Mouse (Mus musculus): ENCODE measurements around the gene Actr8.

Gene Actr8

DNA sequence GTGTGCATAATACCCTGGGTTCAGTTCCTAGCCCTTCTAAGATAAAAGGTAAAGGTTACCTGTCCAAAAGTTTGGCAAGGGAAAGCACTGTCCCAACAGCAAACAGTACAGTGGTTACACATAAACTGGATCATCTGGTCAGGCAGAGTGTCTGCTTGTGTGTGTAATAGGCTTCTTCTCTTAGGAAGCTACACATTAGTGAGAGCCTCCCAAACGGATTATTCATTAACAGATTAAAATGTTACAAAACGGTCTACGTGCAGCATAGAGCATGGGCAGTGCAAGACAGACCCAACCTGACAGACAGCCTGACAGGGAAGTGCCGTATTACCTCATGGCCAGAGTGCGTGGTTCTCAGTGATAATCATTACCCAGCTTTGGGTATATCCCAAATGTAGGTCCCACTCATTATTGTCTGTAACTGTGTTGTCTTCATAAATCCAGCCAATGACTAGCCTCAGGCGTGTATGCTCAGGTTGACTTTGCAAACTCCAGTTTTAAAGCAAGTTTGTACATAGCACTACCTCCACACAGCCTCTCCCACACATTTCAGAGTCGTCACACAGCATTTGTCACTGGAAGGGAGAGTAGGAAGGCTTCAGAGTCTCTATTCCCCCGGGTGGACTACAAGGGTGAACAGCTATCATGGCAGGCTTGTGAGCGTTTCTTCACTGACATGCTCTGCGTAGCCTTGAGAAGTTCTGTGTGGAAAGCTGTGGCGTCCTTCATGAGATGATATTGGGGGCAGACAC, 18.0 kb downstream of the Actr8 start:
- DNase-seq, result no peak

DNA sequence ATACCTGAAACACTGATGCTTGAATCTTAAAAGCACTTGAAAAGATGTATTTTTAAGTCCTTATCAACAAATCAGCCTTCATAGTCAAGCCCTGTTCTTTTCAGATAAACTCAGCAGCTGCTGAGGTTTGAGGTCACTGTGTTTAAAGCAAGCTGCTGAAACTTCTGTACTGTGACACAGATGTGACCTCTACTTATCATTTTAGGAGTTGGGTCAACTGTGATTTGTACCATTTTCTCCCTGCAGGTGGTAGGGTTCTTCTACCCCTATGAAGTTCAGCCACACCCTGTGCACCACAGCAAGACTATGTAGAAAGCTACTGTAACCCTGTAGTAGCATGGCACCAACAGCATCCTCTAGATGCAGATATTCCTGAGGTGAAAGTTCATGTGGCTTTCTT, 19.2 kb downstream of the Actr8 start:
- DNase-seq, result no peak

DNA sequence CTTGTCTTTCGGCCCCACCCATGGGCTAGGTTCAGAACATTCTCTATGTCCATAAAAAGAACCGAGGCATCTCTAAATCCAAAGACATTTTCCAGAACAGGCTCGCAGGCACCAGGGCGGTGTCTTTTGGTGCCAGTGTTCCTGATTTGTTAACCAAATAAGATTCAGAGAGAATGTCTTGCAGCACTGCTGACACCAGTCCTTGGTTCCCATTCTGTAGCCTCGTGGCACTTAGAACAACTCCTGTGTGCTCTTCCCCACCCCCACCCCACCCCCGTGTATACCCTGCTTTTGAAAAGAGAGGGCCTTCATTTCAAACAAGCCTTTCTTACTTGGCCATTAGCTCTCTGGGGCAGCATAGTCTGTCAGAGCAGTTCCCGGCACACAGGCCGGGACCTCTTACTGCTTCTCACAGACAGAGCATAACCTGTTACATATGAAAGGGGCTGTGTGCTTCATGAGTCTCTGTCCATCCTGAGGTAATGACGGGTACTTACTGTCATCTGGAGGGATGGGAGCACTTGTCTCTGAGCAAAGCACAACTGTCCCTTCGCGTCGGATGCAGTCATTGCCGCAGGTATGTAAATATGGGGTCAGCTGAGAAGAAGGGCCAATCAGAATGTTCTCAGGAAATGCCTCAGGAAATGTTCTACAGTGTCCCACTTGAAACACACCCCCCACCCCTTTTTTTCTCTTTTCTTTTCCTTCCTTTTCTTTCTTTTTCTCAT, 20.8 kb downstream of the Actr8 start:
- DNase-seq, result no peak

DNA sequence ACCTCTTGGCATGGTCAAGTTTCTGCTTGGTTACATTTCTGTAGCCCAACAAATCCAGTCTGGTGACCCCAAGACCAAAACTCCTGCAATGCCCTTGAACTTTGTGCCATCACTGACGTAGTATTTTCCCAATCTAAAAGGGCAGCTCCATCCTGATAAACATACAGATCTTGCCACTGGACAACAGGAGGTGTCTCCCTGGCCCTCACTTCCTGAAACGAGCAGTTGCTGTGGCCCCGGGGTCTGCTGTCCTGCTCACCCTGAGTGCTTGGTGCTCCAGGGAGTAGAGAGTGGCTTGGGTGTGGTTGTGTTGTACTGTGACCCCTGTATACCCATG, 21.3 kb downstream of the Actr8 start:
- DNase-seq, result no peak

DNA sequence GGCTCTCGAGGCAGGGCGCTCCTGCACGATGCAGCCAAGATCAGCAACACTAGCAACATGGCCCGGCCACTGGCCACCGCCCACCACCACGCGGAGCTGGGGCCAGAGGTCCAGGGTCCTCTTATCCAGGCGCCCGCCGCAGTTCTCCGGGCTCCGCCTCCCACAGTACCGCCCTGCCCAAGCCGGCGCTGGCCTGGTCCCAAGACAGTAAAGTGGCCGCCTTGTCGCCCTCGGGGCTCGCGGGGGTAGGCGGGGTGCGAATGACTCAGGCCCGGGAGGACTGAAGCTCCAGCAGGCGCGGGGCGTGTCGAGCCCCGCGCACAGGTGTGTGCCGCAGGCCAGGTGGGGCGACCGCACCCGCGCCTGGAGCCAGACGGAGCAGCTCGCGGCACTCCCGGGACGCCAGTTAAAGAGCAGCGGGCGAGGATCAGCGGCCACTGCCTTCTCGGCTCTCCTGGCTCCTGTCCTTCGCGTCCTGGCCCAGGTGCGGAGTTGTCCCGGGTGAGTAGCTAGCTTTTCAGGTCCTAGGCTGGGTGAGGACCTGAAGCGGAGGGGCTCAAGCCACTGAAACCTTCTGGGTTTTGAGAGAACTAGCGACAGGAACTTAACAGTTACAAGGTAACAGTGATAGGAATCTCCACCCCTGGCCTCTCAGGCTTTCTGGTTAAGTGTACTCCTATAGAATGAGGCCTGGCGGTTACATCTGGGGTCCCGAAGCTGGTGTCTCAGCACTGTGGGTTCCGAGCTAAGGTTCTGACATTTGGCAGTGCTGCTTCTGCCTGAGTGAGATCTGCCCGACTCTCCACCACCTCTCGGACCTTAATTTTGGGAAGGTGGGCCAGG, 30.8 kb downstream of the Actr8 start, which contains the start of the genes Il17rb and Chdh:
Gene Il17rb (minus strand): TSS at position 164 of the 843 bp plus-strand sequence.
Gene Chdh (plus strand): TSS at position 291 of the 843 bp plus-strand sequence.
- DNase-seq, result peak; percentile 63

DNA sequence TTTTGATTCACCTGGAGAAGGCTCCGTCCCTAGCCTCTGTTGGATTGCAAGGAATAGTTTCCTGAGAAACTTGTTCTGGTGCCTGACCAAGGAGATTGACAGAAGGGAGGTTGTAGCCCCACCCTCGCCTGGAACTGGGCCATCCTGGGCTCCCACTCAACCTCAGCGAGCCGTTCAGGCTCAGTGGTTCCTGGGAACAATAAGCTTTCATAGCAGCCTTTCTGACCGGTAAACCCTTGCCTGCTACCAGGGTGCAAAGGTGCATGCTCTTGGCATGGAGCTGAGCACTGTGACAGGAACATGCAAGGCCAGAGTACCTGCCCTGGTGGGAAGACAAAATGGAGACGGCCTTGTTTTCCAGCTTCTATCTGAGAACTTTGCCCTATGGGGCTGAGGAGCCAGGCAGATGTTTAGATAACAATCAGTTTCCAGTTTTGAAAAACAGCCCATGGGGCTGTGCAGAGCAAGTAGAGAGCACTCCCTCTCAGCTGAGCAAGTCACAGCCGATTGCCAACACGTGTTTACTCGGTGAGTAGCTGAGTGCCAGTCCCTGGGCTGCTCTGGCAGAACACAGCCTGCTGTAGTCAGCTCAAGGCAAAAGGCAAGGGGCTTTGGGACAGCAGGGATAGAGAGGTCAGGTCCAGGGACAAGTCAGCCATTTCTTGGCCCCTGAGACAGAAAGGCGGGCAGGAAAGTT, 31.9 kb downstream of the Actr8 start:
- DNase-seq, result peak; percentile 55

DNA sequence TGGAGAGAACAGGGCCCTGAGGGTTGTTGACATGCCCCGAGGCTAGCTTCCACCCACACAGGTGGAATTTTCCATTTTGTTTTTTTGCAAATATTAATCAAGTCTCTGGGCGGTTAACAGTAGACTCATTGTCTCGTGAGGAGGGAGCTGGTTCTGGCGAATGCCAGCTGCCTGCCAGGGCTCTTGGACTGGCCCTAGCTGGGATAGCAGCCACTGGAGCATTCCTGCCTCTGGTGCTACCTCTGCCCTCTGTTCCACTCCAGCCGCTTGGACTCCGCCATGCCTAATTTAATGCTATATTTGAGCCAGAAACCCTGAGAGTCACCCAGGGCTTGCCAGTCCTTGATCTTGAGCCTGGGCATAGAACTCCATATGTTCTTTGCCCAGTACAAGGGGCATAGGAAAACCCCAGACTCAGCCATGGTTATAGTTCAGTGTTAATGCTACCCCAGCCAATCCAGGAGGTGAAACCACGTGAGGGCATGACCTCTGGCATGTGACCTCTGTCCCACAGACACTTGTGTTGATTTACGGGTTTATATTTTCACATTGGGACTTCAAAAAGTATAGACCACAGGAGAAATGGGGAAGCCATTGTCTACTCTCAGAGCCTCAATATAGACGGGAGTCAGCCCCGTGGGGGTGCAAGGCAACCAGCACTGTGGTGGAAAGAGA, 33.9 kb downstream of the Actr8 start:
- no peak for DNase-seq

DNA sequence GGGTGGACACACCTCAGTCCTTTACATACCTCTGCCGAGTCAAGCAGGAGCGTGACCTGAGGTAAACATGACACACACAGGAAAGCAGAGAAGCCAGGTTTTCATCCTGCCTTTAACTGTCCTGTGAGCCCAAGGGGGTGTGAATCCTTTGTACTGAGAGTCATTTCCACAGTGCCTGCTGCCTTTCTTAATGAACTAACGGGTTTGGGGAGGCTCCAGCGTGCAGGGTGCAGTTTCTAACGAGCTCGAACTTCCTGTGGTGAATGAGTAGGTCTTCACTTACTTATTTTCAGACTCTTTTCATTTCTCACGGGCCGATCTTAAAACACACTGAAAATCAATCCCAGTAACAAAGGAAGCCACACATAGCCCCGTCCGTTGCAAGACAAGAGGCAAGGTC, 36.4 kb downstream of the Actr8 start:
- DNase-seq, result no peak

DNA sequence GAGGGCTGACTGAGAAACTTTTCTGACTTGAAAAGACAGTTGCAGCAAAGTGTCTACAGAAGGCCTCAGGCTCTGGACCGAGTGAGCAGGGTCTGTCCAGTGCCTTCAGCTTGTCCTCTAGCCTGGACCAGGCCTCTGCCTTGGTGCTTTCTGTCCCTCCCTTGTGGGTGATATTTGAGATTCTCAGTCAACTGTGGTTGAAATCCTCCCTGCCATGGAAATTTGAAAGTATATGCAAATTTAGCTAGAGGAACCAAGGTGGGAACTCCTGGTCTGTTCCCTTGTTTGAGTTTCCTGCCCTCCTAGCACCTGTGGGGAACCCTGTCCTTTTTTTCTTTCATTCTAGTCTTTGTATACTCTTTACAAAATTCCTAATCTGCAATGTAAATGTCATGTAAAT, 36.9 kb downstream of the Actr8 start:
- no peak for DNase-seq

DNA sequence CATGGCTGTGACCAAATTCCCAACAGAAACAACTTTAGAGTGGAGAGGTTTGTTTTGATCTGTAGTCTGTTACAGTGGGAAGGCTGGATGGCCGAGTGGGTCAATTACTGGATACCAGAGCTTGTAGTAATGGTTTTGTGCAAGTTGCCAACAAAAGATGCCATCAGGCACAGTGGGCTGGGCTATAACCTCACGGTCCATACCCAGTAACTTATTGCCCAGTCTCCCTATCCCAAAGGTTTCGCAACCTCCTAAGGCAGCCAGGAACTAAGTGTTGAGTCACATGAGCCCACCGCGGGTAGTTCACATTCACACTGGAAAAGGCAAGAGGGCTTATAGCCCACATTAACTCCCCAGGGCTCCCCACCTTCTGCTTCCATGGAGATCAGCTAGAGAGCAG, 38.5 kb downstream of the Actr8 start:
- no peak for DNase-seq

DNA sequence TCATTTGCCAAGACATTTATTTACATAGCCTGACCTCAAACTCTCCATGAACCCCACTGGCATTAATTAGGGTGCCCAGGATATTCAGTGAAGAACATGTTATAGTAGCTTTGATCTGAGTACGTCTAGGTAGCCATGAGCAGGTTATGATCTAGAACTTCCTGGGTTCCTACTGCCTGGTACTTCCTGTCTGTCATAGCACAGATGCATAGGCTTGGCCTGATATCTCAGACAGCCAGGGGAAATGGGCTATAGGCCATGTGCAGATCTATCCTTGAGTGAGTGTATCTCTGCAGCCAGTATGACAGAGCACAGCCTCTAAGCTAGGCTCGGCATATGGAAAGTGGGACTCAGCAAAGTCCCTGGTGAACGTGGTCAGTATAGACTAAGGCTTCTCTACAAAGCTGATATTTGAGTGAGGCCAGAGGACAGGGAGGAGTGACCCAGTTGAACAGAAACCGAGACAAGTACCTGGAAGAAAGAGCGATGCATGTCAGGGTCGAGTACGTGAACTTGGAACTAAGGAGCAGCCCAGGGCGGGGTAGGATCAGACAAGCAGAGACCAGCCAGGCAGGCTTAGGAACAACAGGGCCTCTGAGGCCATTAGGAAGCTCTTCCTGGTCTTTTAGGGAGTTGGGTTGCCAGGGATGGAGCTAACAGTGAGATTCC, 39.8 kb downstream of the Actr8 start:
- no peak for DNase-seq

DNA sequence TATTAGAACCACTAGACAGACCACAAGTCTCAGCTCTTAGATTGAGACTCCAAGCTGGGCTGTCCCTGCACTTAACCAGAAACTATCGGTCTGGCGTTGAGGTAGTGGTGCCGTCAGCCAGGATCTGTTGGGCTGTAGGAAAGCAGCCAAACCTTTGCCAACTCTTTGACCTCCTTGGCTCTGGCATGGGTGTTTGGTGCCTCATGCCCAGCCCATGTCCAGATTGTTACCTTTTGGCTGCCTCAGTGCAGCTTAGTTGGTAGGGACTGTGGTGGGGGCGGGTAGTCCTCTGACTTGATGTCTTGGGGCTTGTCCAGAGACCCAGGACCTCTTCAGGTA, 40.3 kb downstream of the Actr8 start:
- no peak for DNase-seq

DNA sequence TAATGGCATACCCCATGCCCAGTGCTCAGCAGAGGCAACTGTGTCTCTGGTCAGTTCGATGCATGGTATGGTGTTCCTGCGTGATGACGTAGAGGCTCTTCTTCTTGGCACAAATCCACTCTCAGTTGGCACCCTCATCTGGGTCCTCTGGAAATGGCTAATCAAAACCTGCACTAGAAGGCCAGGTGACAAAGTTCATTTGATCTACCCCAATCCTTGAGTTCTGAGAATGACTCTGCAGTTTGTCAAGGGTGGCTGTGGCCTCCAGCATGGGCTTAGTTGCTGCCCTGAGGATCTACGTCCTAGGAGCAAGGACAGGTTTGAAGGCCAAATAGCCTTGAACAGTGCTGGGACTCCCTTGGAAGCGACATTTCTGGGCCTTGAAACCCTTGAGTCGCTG, 40.7 kb downstream of the Actr8 start:
- DNase-seq, result no peak

DNA sequence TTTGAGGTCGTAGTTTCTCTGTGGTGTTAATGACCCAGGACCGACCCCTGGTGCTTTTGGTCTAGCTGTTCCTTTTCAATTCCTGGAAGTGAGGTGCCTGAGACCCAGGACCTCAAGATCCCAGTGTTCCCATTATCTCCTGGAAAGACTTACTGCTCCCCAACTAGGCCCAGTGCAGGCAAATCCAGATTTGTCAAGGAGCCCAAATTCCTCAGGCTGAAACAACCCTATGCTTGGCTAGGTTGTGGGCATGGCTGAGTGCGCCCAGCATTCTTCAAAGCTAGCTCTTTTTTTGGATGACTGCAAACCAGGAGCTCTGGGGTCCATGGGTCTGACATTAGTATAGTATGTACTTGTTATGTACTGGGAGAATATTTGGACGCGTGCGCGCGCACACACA, 41.2 kb downstream of the Actr8 start:
- DNase-seq, result no peak

DNA sequence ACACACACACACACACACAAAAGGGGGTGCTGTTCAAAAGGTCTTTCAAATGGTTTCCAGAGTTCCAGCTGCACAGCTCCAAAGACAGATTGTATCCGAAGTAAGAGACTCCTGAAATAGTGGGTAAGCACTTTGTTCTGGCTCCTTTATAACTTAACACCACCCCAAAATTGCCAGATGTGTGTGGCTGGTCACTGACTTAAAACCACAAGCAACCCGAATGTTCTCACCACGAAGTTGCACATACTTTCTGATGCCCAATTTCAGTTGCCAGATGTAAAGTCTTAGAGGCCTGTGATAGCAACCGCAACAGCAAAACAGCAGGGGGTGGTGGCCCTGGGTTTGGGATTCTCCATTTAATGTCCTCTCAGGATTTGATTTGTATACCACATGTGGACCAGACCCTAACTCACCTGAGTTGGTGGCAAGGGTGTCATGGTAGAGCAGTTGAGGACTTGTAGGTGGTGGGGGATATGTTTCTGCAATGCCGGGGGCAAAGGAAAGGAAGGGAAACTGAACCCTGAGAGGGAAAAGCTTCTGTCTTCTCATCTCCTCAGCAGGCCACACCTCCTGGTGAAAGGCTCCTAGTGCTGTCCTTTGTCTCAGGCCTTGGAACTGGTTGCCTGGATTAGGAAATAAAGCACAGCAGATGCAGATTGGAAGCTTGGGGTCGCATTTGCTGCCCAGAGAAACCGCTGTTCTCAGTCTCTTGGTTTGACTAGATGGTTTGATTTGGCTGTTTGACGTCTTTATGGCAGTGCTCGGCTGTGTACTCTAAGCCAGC, 41.8 kb downstream of the Actr8 start:
- no peak for DNase-seq

DNA sequence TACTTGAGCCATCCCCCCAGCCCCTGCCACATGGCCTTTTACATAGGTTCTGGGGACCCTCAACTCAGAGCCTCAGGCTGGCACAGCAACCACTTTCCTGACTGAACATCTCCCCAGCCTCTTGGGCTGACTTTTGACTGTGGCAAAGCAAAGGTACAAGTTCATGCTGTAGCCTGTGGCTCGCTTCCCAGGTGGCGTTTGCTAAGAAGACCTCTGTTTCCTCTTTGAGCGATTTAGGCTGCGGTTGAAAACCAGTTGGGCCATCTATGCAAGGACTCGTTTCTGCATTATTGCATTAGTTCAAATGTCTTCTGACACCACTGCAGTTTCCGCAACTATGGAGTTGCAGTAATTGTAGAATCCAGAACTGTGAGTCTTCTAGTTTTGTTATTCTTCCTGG, 44.3 kb downstream of the Actr8 start:
- DNase-seq, result no peak

DNA sequence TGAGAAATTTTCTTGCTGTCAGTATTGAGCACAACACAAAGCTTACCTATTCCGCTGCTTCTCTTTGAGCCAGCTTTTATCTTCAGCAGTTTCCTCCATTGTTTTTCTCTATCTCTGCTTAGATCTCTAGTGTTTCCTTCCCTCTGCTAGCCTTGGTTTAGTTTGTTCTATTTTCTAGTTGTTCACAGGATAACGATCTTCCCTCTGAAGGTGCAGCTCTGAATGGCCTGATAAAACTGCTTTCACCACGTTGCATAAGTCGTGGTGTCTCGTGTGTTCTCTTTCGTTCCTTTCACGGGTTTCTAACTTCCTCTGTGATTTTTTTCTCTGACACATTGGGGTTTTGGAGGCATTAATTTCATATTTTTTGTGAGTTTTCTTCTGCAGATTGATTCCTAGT, 46.2 kb downstream of the Actr8 start:
- DNase-seq, result no peak

DNA sequence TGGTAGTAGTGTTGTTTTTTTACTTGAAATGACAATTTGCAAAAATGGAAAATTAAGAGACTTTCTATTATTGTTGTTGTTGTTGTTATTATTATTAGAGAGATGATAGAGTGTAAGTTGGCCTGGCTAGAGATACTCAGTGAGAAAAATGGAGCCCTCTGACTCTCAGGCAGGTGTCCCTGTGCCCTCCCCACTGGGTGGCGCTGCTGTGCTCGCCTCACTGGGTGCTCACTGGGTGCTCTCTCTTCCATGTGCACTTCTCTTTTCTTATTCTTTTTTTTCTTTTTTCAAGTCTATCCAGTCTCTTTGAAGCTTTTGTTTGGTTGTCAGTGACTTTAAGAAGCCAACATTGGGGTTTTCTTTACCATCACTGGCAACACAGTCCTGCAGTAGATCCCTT, 49.2 kb downstream of the Actr8 start:
- DNase-seq, result peak; percentile 28

DNA sequence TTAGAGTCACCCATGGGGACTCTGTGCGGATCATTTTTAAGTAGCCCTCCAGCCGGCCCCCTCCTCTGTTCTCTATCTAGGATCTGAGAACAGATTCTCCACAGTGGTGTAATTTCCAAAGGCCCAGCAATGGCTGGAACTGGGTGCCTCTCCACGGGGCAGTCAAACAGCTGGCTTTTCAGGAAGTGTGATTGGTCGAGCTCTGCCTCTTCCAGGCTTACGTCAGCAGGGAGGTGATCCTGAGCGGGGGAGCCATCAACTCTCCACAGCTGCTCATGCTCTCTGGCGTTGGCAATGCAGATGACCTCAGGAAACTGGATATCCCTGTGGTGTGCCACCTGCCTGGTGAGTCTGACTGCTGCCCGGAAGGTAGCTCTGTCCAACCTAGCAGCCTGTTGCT, 55.3 kb downstream of the Actr8 start:
- DNase-seq, result no peak

DNA sequence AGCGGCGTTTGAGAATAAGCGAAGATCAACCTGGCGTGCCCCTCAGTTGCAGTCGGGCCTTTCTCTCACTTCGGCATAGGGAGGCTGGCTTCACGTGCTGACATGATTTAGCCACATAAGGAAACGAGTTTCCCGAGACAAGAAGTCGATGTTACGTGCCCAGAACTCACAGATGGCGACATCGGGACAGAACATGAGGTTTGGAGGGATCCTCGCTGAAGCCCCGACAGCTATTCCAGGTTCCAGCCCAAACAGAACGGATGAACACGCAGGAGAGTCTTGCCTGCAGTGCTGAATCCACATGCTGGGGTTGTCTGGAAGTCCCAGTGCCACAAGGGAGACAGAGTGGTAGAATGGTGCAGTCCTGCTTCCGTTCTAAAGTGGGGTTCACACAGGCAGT, 60.3 kb downstream of the Actr8 start:
- DNase-seq, result no peak

DNA sequence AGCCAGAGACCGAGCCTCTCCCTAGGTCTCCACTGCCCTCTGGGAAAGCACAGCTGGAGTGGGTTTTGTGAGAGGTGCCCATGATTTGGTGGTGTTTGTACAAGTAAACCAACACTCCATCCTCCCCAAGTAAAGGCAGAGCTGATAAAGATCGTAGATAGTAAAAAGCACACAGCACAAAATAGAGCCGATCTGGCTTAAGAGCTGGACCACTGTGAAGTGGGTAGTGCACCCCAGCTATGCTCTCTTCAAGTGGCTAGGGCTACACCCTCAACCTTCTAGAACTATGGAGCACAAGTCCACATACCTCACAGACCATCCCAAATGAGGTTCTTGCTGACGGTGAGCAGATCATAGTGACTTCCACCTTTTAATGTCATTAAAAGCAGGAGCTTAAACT, 61.3 kb downstream of the Actr8 start:
- DNase-seq, result no peak

Data from lung, postnatal 14 days (tissue).